Mouse (Mus musculus): ENCODE measurements at regions not wholly inside any gene's neighbourhood (a gene's known extent, or its start where the extent isn't known, plus 50 kb on each side); places are given as distances from the start of the nearest gene placed in this dataset.

- TF ChIP-seq CTCF (IDR thresholded peaks at IDR 0.05; ENCODE audit: low read depth) (no peak), EP300 (IDR thresholded peaks at IDR 0.05; ENCODE audit: low read depth) (no peak)
Measured at GRCm38 (mm10) chr16:42453338-42453737, 112.9 kb upstream of the Gap43 start.

All from heart, postnatal 0 days (tissue).